Mouse (Mus musculus) limb, embryonic 14.5 days (tissue): Measurements from ENCODE around the gene Tdp2. TPM values are rescaled to one million over a fixed set of nuclear protein-coding genes. Genes with fewer than 3 reads are reported as not detected.

ENCODE experiments used
- ATAC-seq: fragments of 200-750 bp; cut with Nextera tagmentation; 2 replicates; pipeline ENCODE4 v1.8.0; 2017; ENCODE audit warnings: low read depth, moderate number of reproducible peaks, moderate TSS enrichment; ENCODE audit not compliant: low FRiP score
- DNase-seq: peaks from one replicate; pipeline ENCODE4 v3.0.0-alpha.2; 2015; ENCODE audit warnings: low spot score
- H3K27ac ChIP-seq: fragments of 300-500 bp; sonication (generic); replicated peaks from 2 replicates; pipeline ENCODE4 v1.5.1; 2014; ENCODE audit warnings: low read depth, mild to moderate bottlenecking, low read length, moderate library complexity, mixed read lengths
- H3K27me3 ChIP-seq: fragments of 300-500 bp; sonication (generic); 2 replicates; pipeline ENCODE4 v1.6.1; 2014; ENCODE audit warnings: low read length, mixed read lengths; ENCODE audit not compliant: control insufficient read depth, insufficient read depth
- H3K36me3 ChIP-seq: fragments of 300-500 bp; sonication (generic); 2 replicates; pipeline ENCODE4 v1.6.1; 2014; ENCODE audit warnings: mild to moderate bottlenecking, low read length, moderate library complexity, mixed read lengths; ENCODE audit not compliant: control insufficient read depth, insufficient read depth
- H3K4me1 ChIP-seq: fragments of 300-500 bp; sonication (generic); 2 replicates; pipeline ENCODE4 v1.6.1; 2014; ENCODE audit warnings: antibody characterized with exemption, low read length, mixed read lengths; ENCODE audit not compliant: control insufficient read depth, insufficient read depth
- H3K4me2 ChIP-seq: fragments of 300-500 bp; sonication (generic); replicated peaks from 2 replicates; pipeline ENCODE4 v1.6.1; 2014; ENCODE audit warnings: low read depth, mild to moderate bottlenecking, low read length, moderate library complexity; ENCODE audit not compliant: severe bottlenecking
- H3K4me3 ChIP-seq: fragments of 300-500 bp; sonication (generic); replicated peaks from 2 replicates; pipeline ENCODE4 v1.5.1; 2014; ENCODE audit warnings: low read length
- H3K9ac ChIP-seq: fragments of 300-500 bp; sonication (generic); 2 replicates; pipeline ENCODE4 v1.6.1; 2014; ENCODE audit warnings: mild to moderate bottlenecking, low read depth, low read length, moderate library complexity; ENCODE audit not compliant: severe bottlenecking
- H3K9me3 ChIP-seq: fragments of 300-500 bp; sonication (generic); 2 replicates; pipeline ENCODE4 v1.6.1; 2016; ENCODE audit warnings: low read length; ENCODE audit not compliant: control insufficient read depth
- POLR2A ChIP-seq: fragments of 200-500 bp; IDR thresholded peaks from 2 replicates; pipeline ENCODE4 v1.8.0; 2012; ENCODE audit warnings: inconsistent platforms, mild to moderate bottlenecking, moderate library complexity, borderline replicate concordance; ENCODE audit not compliant: insufficient read depth, insufficient read length; ENCODE audit errors: extremely low read depth
- WGBS: fragments of 180-500 bp; shearing (Covaris S2); extraction: QIAGEN DNeasy Blood & Tissue Kit; methylation state at CpG from one replicate; pipeline ENCODE4 v1.1.7; 2014; 5-methylcytosine and 5-hydroxymethylcytosine counted together
- polyA plus RNA-seq, 2 experiments: library from polyadenylated mRNA; depleted of rRNA in 1 of 2; stranded (reverse) in 1 of 2; unstranded in 1 of 2; fragments of >200 nt; fragmentation: Nextera tagmentation in 1 of 2; extraction: Ambion mirVana in 1 of 2; gene quantifications; 2 replicates each; pipeline versions ENCODE4 v1.2.1 to v1.2.3; 2012 to 2014

Gene Tdp2
- polyA plus RNA-seq (2012; rRNA removed) (66.9 and 68.2 TPM in 2 replicates), polyA plus RNA-seq (2014; fragmentation: Nextera tagmentation; extraction: Ambion mirVana) (41.5 and 51.9 TPM in 2 replicates)

GRCm38 (mm10) chr13:24831353-24832130 is at the start of gene Tdp2, which contains the start of gene Acot13:
Gene Tdp2 (plus strand): TSS chr13:24831679.
Gene Acot13 (minus strand): TSS chr13:24831540.
- H3K36me3 ChIP-seq: peaks cover 4% of the 10 kb centered on the region; the same call in 1 of the 2 replicates
- H3K4me2 ChIP-seq: peak within 1 kb of the TSS; percentile 74
- H3K9ac ChIP-seq: peak within 1 kb of the TSS; percentile 92
- H3K9me3 ChIP-seq: no peaks in the 10 kb centered on the region
- TF ChIP-seq POLR2A: peak; percentile 85; the same call in 1 of the 2 replicates
- peak within 1 kb of the TSS; percentile 86 for H3K27ac ChIP-seq
- peak within 1 kb of the TSS; percentile 94 for H3K4me3 ChIP-seq
- peak; percentile 94 for DNase-seq
- peaks cover 20% of the 10 kb centered on the region for H3K4me1 ChIP-seq
- ATAC-seq: peak; percentile 96
- under 1% methylated on average over 51 of the region's 90 CpGs for WGBS
- H3K27me3 ChIP-seq: no peaks in the 10 kb centered on the region

- WGBS: 54% methylated on average over 5 of the region's 5 CpGs
- DNase-seq (peak; percentile 17), ATAC-seq (no peak)
- H3K9ac ChIP-seq: no peak overlapping the region
- no peaks in the 10 kb centered on the region for H3K27me3 ChIP-seq
- no peak overlapping the region for H3K4me2 ChIP-seq
- no peaks in the 10 kb centered on the region for H3K9me3 ChIP-seq
- H3K27ac ChIP-seq: no peak overlapping the region
- TF ChIP-seq POLR2A: no peak
- H3K4me1 ChIP-seq: no peaks in the 10 kb centered on the region
- H3K36me3 ChIP-seq: no peaks in the 10 kb centered on the region
- no peak overlapping the region for H3K4me3 ChIP-seq
Measured at GRCm38 (mm10) chr13:24781916-24782315, 49.6 kb upstream of the Tdp2 start.

- Histone ChIP-seq H3K4me1 (no peaks in the 10 kb centered on the region), H3K9me3 (no peaks in the 10 kb centered on the region), H3K27ac (no peak overlapping the region), H3K36me3 (no peaks in the 10 kb centered on the region), H3K4me3 (no peak overlapping the region), H3K4me2 (no peak overlapping the region), H3K9ac (no peak overlapping the region), H3K27me3 (no peaks in the 10 kb centered on the region)
- WGBS: 62% methylated on average over 11 of the region's 11 CpGs
- ATAC-seq: no peak
- no peak for DNase-seq
- TF ChIP-seq POLR2A: no peak
Measured at GRCm38 (mm10) chr13:24786014-24786490, 45.4 kb upstream of the Tdp2 start.

GRCm38 (mm10) chr13:24787477-24787876 is 44.0 kb upstream of the Tdp2 start:
- no peaks in the 10 kb centered on the region for H3K36me3 ChIP-seq
- WGBS: 85% methylated on average over 5 of the region's 5 CpGs
- no peak for DNase-seq
- H3K27me3 ChIP-seq: no peaks in the 10 kb centered on the region
- no peak overlapping the region for H3K4me2 ChIP-seq
- TF ChIP-seq POLR2A: no peak
- no peak overlapping the region for H3K4me3 ChIP-seq
- no peak overlapping the region for H3K9ac ChIP-seq
- no peak for ATAC-seq
- H3K9me3 ChIP-seq: no peaks in the 10 kb centered on the region
- H3K27ac ChIP-seq: no peak overlapping the region
- H3K4me1 ChIP-seq: no peaks in the 10 kb centered on the region

- no peaks in the 10 kb centered on the region for H3K36me3 ChIP-seq
- ATAC-seq: no peak
- no peak overlapping the region for H3K4me2 ChIP-seq
- TF ChIP-seq POLR2A: no peak
- no peak overlapping the region for H3K27ac ChIP-seq
- WGBS: 82% methylated on average over 2 of the region's 2 CpGs
- DNase-seq: no peak
- no peaks in the 10 kb centered on the region for H3K27me3 ChIP-seq
- no peak overlapping the region for H3K9ac ChIP-seq
- no peaks in the 10 kb centered on the region for H3K9me3 ChIP-seq
- H3K4me1 ChIP-seq: no peaks in the 10 kb centered on the region
- H3K4me3 ChIP-seq: no peak overlapping the region
Measured at GRCm38 (mm10) chr13:24791349-24791748, 40.1 kb upstream of the Tdp2 start.
